Mouse (Mus musculus) bone marrow, adult 2 months (tissue): Measurements from ENCODE around the gene Nkpd1.
A peak's percentile ranks its signal among the peaks of the same experiment; 100 is the strongest.

ENCODE experiments used
- CTCF ChIP-seq: fragments of 200-500 bp; IDR thresholded peaks from 2 replicates; pipeline ENCODE4 v1.5.1; 2011; ENCODE audit warnings: low read length, control low read depth; ENCODE audit not compliant: control insufficient read depth, insufficient read depth
- POLR2A ChIP-seq: fragments of 200-500 bp; IDR thresholded peaks from 2 replicates; pipeline ENCODE4 v1.6.1; 2011; ENCODE audit warnings: low read depth, mild to moderate bottlenecking, control low read depth, low read length, borderline replicate concordance; ENCODE audit not compliant: control insufficient read depth

DNA sequence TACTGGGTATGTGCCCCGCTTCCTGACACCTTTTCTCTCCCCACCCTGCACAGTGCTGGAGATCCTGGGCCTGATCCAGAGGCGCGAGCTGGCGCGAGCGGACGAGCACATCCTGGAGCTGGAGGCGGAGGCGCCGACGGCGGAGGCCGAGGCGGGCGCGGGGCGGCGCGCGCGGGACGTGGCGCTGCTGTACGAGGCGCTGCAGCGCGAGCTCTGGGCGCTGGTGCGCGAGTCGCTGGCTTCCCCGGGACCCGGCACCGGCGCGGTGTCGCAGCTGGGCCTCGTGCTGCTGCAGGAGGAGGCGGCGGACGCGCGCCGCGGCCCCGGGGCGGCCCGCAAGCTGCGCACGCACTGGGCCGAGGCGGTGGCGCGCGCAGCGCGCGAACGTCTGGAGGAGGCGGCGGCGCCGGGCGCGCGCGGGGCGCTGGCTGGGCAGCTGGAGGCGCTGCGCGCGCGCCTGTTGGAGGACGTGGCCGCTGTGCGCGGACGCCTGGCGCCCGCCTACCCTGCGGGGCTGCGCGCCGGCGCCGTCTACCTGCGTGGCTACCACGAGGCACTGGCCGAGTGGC lies 43.7 kb upstream of the Nkpd1 start:
- TF ChIP-seq CTCF (no peak), POLR2A (peak; percentile 29; the same call in 1 of the 2 replicates)
